Comparison of ENCODE assay signal across 18 mouse cellular contexts in the genomic region with DNA sequence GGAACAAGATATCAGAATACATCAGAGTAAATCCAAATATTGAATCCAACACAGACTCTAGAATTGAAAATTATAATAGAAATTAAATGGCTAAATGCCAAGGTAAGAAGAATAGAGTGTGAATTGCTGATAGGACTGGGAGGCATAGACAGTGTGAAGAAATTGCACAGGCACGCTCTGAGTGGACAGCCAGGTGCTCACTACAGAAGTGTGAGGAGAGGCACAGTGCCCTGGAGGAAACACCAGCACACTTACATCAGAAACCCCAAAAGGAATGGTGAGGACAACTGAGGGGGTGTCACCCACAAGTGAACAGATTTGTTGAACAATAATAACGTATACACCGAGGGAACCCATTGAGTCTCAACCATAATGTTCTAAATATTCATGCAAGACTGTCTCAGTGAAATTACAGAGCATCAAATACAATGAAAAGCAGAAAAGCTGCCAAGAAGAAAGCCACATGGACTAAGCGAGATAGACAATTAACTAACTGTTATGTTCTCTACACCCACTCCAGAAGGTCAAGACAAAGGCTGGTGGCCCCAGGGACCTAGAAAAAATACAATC.
DNase-seq lines count a peak whose midpoint lies in the region; ATAC-seq and TF ChIP-seq lines count a peak whose summit lies in the region.
"Had no signal": no experiment of that assay in that cellular context is flagged by ENCODE, and none has a peak within 500 bp of the region (broad histone marks: within the 10 kb centered on the region; RNA-seq: fewer than 3 reads in every experiment).

No protein-coding gene starts in this region.

- 58% methylated on average over 4 of the region's 4 CpGs for WGBS in forebrain, embryonic 14.5 days
- WGBS in forebrain, embryonic 11.5 days: 89% methylated on average over 4 of the region's 4 CpGs
- WGBS in forebrain, postnatal 0 days: 40% methylated on average over 4 of the region's 4 CpGs
- 80% methylated on average over 4 of the region's 4 CpGs for WGBS in hindbrain, embryonic 12.5 days

- TF ChIP-seq CTCF in forebrain, postnatal 0 days (IDR thresholded peaks at IDR 0.05; ENCODE audit: low read depth): no peak

- H3K9me3 ChIP-seq in forebrain, embryonic 14.5 days (replicated peaks; ENCODE audit: control insufficient read depth, low read length): no peaks in the 10 kb centered on the region
- no peaks in the 10 kb centered on the region for H3K9me3 ChIP-seq in forebrain, embryonic 11.5 days (ENCODE audit: control insufficient read depth, low read length)
- H3K9me3 ChIP-seq in forebrain, postnatal 0 days (ENCODE audit: low read length): no peaks in the 10 kb centered on the region
- no peaks in the 10 kb centered on the region for H3K9me3 ChIP-seq in hindbrain, embryonic 12.5 days (replicated peaks)
- H3K9me3 ChIP-seq: embryonic facial prominence, embryonic 10.5 days; embryonic facial prominence, embryonic 12.5 days had no signal

- H3K4me1 ChIP-seq in forebrain, embryonic 14.5 days (ENCODE audit: control insufficient read depth, insufficient read depth, low read length): no peaks in the 10 kb centered on the region
- no peaks in the 10 kb centered on the region for H3K4me1 ChIP-seq in forebrain, embryonic 11.5 days (replicated peaks; ENCODE audit: control insufficient read depth, insufficient read depth, low read length)
- no peaks in the 10 kb centered on the region for H3K4me1 ChIP-seq in forebrain, postnatal 0 days (ENCODE audit: insufficient read depth)
- peaks cover 4% of the 10 kb centered on the region; the same call in 1 of the 2 replicates for H3K4me1 ChIP-seq in hindbrain, embryonic 12.5 days
- H3K4me1 ChIP-seq: embryonic facial prominence, embryonic 10.5 days; embryonic facial prominence, embryonic 12.5 days had no signal

- no peak for ATAC-seq in forebrain, embryonic 14.5 days
- ATAC-seq in forebrain, embryonic 11.5 days (replicated peaks; ENCODE audit: low FRiP score): no peak
- ATAC-seq in forebrain, postnatal 0 days: peak; percentile 61
- no peak for ATAC-seq in hindbrain, embryonic 12.5 days (ENCODE audit: low FRiP score)

- no peak overlapping the region for H3K4me2 ChIP-seq in forebrain, embryonic 14.5 days (ENCODE audit: low read length)
- H3K4me2 ChIP-seq in forebrain, embryonic 11.5 days (ENCODE audit: low read depth, low read length, severe bottlenecking): no peak overlapping the region
- H3K4me2 ChIP-seq in forebrain, postnatal 0 days (ENCODE audit: low read depth): no peak overlapping the region
- no peak overlapping the region for H3K4me2 ChIP-seq in hindbrain, embryonic 12.5 days (replicated peaks)
- H3K4me2 ChIP-seq: embryonic facial prominence, embryonic 12.5 days had no signal

- intact Hi-C loops in heart, postnatal 25 days (cut with DNase I): no loop called here

- no peaks in the 10 kb centered on the region for H3K27me3 ChIP-seq in forebrain, embryonic 14.5 days (replicated peaks; ENCODE audit: control insufficient read depth, insufficient read depth, low read length)
- H3K27me3 ChIP-seq in forebrain, embryonic 11.5 days (ENCODE audit: control insufficient read depth, insufficient read depth, low read length): no peaks in the 10 kb centered on the region
- H3K27me3 ChIP-seq in forebrain, postnatal 0 days (ENCODE audit: insufficient read depth, low read length): no peaks in the 10 kb centered on the region
- H3K27me3 ChIP-seq in hindbrain, embryonic 12.5 days: no peaks in the 10 kb centered on the region
- H3K27me3 ChIP-seq: embryonic facial prominence, embryonic 12.5 days had no signal

- H3K9ac ChIP-seq in forebrain, embryonic 14.5 days (ENCODE audit: low read length): no peak overlapping the region
- no peak overlapping the region for H3K9ac ChIP-seq in forebrain, embryonic 11.5 days (ENCODE audit: low read length)
- no peak overlapping the region for H3K9ac ChIP-seq in forebrain, postnatal 0 days
- H3K9ac ChIP-seq in hindbrain, embryonic 12.5 days: no peak overlapping the region
- H3K9ac ChIP-seq: embryonic facial prominence, embryonic 12.5 days had no signal

- peak; percentile 24 for DNase-seq in forebrain, embryonic 14.5 days (ENCODE audit: low spot score)
- no peak for DNase-seq in forebrain, embryonic 11.5 days (ENCODE audit: low spot score)
- DNase-seq in heart, adult 11 months: peak; percentile 51
- DNase-seq in heart, postnatal 25 days (ENCODE audit: low spot score): no peak
- DNase-seq in brain, embryonic 18.5 days (ENCODE audit: low read depth, low spot score): peak; percentile 18
- peak; percentile 34 for DNase-seq in forebrain, postnatal 0 days
- no peak for DNase-seq in cerebellum, postnatal 14 days
- DNase-seq: adrenal gland, adult 2 months; adrenal gland, postnatal 10 days; adrenal gland, postnatal 25 days; cerebellum, adult 11 months; cerebellum, adult 18-20 months; cerebellum, adult 8-10 months; cerebellum, adult 9-11 months; cerebellum, postnatal 25 days had no signal

- no peaks in the 10 kb centered on the region for H3K36me3 ChIP-seq in forebrain, embryonic 14.5 days (ENCODE audit: control insufficient read depth, insufficient read depth, low read length)
- no peaks in the 10 kb centered on the region for H3K36me3 ChIP-seq in forebrain, embryonic 11.5 days (ENCODE audit: control insufficient read depth, insufficient read depth, low read length)
- H3K36me3 ChIP-seq in forebrain, postnatal 0 days (ENCODE audit: insufficient read depth): no peaks in the 10 kb centered on the region
- H3K36me3 ChIP-seq in hindbrain, embryonic 12.5 days: no peaks in the 10 kb centered on the region
- H3K36me3 ChIP-seq: embryonic facial prominence, embryonic 10.5 days; embryonic facial prominence, embryonic 12.5 days had no signal

- no peak overlapping the region for H3K4me3 ChIP-seq in forebrain, embryonic 14.5 days (ENCODE audit: low read depth, low read length)
- H3K4me3 ChIP-seq in forebrain, embryonic 11.5 days (ENCODE audit: low read depth, low read length): no peak overlapping the region
- H3K4me3 ChIP-seq in forebrain, postnatal 0 days (ENCODE audit: low read depth, low read length): no peak overlapping the region
- H3K4me3 ChIP-seq in hindbrain, embryonic 12.5 days: no peak overlapping the region
- H3K4me3 ChIP-seq: embryonic facial prominence, embryonic 10.5 days; embryonic facial prominence, embryonic 12.5 days had no signal

- no peak overlapping the region for H3K27ac ChIP-seq in forebrain, embryonic 14.5 days (ENCODE audit: low read depth, low read length)
- no peak overlapping the region for H3K27ac ChIP-seq in forebrain, embryonic 11.5 days (ENCODE audit: low read depth, low read length)
- H3K27ac ChIP-seq in forebrain, postnatal 0 days (ENCODE audit: low read depth, low read length): no peak overlapping the region
- no peak overlapping the region for H3K27ac ChIP-seq in hindbrain, embryonic 12.5 days
- H3K27ac ChIP-seq: embryonic facial prominence, embryonic 10.5 days; embryonic facial prominence, embryonic 12.5 days had no signal

Comparison
In these comparisons a context has a peak if more than half of its experiments do, and no peak if none do; other contexts are left out.
1. DNase-seq: peak in forebrain, embryonic 14.5 days (single experiment), heart, adult 11 months (single experiment), brain, embryonic 18.5 days (single experiment) and forebrain, postnatal 0 days (single experiment); none in forebrain, embryonic 11.5 days (single experiment), heart, postnatal 25 days (single experiment) and cerebellum, postnatal 14 days (0 of 2).